Mouse (Mus musculus) brown adipose tissue, adult 24 weeks (tissue): ENCODE results near the gene Mkrn1. TPM values are rescaled to one million over a fixed set of nuclear protein-coding genes. Genes with fewer than 3 reads are reported as not detected.
"Not testable (repeated sequence)": the region's sequence is repeated elsewhere in the genome, so short reads cannot be mapped to it uniquely, and the experiment has no call there.

Experiments used
- H3K27ac ChIP-seq: fragments of 200-500 bp; replicated peaks from 2 replicates; pipeline ENCODE4 v1.5.1; 2012; ENCODE audit warnings: low read depth, mild to moderate bottlenecking, low read length
- H3K4me1 ChIP-seq: fragments of 200-500 bp; 2 replicates; pipeline ENCODE4 v1.6.1; 2012; ENCODE audit warnings: low read length, mixed read lengths; ENCODE audit not compliant: control insufficient read depth, insufficient read depth, insufficient read length
- H3K4me3 ChIP-seq: fragments of 200-500 bp; 2 replicates; pipeline ENCODE4 v1.5.1; 2012; ENCODE audit warnings: low read depth, mild to moderate bottlenecking, low read length, moderate library complexity; ENCODE audit not compliant: insufficient read depth
- polyA plus RNA-seq: library from polyadenylated mRNA; stranded (reverse); fragments of >200 nt; gene quantifications from 2 replicates; pipeline ENCODE4 v1.2.4, GENCODE M21; 2012; ENCODE audit not compliant: missing spikeins, insufficient read depth, insufficient read length

The Mkrn1 gene
- polyA plus RNA-seq, 1 experiment, result 19.3 TPM

GRCm38 (mm10) chr6:39377311-39377827, 42.9 kb downstream of the Mkrn1 start, which contains the start of gene Slc37a3:
TSS of gene Slc37a3 (minus strand) at chr6:39377675.
- no peaks in the 10 kb centered on the region; the same call in 1 of the 2 replicates for H3K4me1 ChIP-seq
- peak within 1 kb of the TSS; percentile 70 for H3K4me3 ChIP-seq
- H3K27ac ChIP-seq, result peak within 1 kb of the TSS; percentile 14; the same call in 1 of the 2 replicates

DNA sequence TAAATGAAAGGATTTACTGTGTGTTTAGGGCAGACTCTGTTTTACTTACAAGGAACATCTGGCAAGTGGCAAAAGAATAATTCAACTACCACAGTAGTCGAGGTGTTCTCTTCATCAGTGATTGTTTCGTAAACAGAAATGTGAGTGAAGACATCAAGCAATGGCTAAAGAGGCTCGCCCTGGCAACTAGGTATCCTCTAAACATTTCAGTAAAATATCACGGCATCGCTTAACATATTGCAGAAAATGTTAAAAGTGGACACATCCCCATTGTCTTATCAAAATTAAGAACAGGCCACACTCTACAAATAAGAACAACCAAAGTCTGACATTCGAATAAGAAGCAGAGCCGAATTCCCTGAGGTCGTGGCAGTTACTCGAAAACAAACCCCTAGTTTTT, 43.5 kb downstream of the Mkrn1 start:
- Histone ChIP-seq H3K4me3 (peak overlapping the region; percentile 70), H3K4me1 (no peaks in the 10 kb centered on the region; the same call in 1 of the 2 replicates), H3K27ac (no peak overlapping the region)

DNA sequence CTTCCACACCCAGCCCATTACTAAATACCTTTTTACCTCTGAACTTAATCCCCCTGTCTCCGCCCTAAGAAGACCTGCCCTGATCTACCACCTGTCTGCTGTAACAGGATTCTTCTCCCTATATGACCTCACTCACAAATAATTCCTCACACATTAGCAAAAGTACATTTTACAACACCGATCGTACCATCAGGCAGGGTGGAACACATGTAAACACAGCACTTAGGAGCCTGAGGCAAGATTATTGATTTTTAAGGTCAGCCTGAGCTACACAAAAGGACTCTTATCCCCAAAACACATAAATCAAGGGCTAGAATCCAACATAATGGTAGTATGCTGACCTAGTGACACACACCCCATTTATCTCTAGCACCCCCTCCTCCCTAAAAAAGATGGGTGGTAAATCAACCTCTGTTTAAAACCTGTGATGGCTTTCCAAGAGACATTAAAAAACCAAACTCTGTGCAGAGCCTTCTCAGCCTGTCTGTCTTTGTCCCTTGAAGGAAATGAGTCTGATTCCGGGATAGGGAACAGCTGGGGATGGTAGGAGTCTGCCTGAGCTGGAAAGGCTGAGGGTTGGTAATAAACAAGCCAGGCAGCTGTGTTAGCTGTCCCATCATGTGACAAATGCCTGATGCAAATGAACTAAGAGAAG, 46.8 kb downstream of the Mkrn1 start:
- no peak overlapping the region for H3K27ac ChIP-seq

DNA sequence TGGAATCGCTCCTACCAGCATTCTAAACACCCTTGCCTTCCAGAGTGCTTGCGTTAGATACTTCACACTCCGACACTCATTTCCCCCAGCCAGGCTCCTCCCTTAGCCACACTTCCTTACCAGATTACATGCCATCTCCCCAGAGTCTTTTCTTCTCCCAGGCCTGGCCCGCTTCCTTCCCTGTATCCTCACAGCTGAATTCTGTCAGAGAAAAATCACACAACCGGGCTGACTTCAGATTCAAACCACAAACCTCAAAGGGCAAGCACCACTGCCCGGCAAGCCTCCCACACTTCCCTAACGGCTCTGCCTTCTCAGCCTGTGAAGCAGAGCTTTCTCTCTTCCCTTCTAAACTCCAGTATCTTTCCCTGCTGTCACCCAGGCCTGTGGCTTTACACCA, 47.5 kb downstream of the Mkrn1 start:
- Histone ChIP-seq H3K4me3 (no peak overlapping the region), H3K27ac (no peak overlapping the region), H3K4me1 (no peaks in the 10 kb centered on the region; the same call in 1 of the 2 replicates)

More for the DNA sequence above, 46.8 kb downstream of the Mkrn1 start:
- no peaks in the 10 kb centered on the region; the same call in 1 of the 2 replicates for H3K4me1 ChIP-seq
- no peak overlapping the region for H3K4me3 ChIP-seq

- Histone ChIP-seq H3K27ac (no peak overlapping the region), H3K4me1 (no peaks in the 10 kb centered on the region; the same call in 1 of the 2 replicates), H3K4me3 (no peak overlapping the region)
These were observed 48.2 kb downstream of the Mkrn1 start for GRCm38 (mm10) chr6:39372042-39372441.

- Histone ChIP-seq H3K4me1 (no peaks in the 10 kb centered on the region; the same call in 1 of the 2 replicates), H3K27ac (no peak overlapping the region), H3K4me3 (no peak overlapping the region)
These were observed 50.6 kb downstream of the Mkrn1 start for GRCm38 (mm10) chr6:39369631-39370030.

- Histone ChIP-seq H3K27ac (no peak overlapping the region), H3K4me1 (no peaks in the 10 kb centered on the region), H3K4me3 (no peak overlapping the region)
These were observed 57.6 kb downstream of the Mkrn1 start for GRCm38 (mm10) chr6:39362684-39363083.

GRCm38 (mm10) chr6:39359207-39359606, 61.1 kb downstream of the Mkrn1 start:
- H3K27ac ChIP-seq, H3K4me3 ChIP-seq, H3K4me1 ChIP-seq: not testable (repeated sequence)

DNA sequence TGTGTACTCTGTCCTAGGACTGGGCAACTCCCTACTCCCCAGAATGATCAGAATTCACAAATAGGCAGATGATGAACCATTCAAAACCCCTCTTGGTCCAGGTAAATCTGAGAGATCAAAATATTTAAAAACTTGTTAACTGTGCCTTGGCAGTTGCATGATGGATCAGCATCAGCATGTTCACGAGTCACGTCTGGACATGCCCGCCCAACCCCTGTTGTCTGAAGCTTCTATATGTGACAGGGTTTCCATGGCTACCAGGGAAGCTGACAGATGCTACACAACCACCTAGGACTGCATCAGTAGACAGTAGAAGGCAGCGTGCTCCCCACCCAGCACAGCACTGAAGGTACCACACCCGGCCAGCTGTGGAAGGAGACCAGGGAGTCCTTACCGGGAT, 71.3 kb downstream of the Mkrn1 start:
- Histone ChIP-seq H3K4me1 (no peaks in the 10 kb centered on the region; the same call in 1 of the 2 replicates), H3K27ac (no peak overlapping the region), H3K4me3 (no peak overlapping the region)

DNA sequence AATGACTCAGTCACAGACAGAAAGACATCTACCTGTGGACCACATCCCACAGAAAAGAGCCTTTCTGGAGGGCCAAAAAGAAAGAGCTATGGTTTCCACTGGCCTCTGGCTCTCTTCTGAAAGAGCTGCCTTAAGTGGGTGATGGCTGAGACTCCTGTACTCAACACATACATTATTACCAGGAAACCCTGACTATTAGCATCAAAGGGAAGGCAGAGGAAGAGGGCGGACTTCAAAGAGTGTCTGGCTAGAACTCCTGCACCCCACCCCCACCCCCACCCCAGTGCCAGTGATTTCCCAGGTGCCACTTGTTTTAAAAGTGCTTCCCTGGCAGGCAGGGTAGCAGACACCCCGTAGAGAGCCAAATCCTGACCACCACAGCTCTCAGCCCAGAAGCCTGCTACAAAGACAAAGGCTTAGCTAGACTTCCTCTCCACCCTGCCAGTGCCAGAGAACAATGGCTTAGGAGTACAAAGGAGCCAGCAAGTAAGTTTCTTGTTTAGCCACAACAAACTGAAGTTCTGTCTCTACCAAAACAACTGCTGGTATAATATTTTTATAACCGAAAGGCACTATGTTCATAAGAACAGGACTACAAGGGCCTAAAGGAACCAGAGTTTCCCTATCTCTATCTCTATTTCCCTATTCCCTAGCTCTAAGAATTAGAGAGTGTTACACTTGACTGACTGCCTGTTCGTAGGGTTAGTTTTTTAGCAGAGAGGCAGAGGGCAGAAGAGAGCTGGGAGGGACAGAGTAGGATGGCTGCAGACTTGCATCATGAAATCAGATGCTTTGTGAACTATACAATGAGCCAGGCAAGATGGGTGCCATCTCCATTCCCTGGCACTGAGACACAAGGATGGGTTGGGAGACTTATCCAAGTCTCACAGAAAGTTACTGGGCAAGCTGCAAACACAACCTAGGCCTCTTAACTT, 72.1 kb downstream of the Mkrn1 start:
- Histone ChIP-seq H3K4me1 (no peaks in the 10 kb centered on the region; the same call in 1 of the 2 replicates), H3K27ac (0 out of 2 replicates have a peak overlapping the region, but pooled peaks have one; percentile 8), H3K4me3 (no peak overlapping the region)

Other genes starting within 250 kb of the Mkrn1 start
- 9.5 and 12.2 TPM in 2 replicates for gene Kdm7a, start 213.7 kb downstream of the Mkrn1 start, polyA plus RNA-seq
- gene Slc37a3, start 42.8 kb downstream of the Mkrn1 start, polyA plus RNA-seq, result 7.4 and 11.0 TPM in 2 replicates
- not detected in 2 replicates for gene Rab19, start 39.3 kb downstream of the Mkrn1 start, polyA plus RNA-seq
- gene Dennd2a, start 137.4 kb upstream of the Mkrn1 start, polyA plus RNA-seq, result 1.7 and 2.8 TPM in 2 replicates
- gene Adck2, start 153.4 kb upstream of the Mkrn1 start, polyA plus RNA-seq, result 10.4 and 12.6 TPM in 2 replicates
- gene Gm42420, start 165.3 kb upstream of the Mkrn1 start, polyA plus RNA-seq, result not detected in 2 replicates
- 819 and 928 TPM in 2 replicates for gene Ndufb2, start 172.1 kb upstream of the Mkrn1 start, polyA plus RNA-seq